Mouse (Mus musculus): ENCODE data around the gene Mmp15.

The Mmp15 gene

DNA sequence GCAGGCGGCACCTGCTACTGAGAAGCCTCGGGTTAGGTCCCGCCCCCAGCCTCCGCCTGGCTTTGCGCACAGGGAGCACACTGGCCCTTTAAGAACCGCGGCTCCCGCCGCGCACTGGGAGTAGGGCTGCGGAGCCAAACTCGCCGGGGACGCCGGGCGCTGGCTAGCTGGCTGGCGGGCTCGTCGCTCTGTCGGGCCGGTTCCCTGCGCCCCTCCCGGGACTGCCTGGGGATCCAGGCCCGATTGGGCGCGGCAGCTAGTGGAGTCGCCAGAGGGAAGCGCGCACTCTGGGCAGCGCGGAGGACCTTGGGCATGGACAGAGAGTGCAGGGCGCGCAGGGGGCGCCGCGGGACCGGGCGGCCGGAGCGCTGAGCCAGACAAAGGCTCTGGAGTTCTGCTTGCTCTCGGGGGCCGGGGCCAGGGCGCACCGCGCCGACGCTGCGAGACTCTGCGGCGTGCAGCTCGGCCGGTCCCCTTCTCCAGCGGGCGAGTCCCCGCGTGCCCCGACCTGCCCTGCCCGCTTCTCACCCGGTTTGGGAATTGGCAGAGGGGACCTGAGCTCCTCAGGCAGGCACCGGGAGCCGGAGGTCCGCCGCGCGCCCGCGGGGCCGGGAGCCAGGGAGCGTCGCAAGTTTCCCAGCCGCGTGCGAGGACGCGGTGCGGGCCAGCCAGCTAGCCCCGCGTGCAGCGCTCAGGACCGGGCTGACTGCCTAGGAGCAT is at the start of gene Mmp15:
Gene Mmp15, plus strand, starts transcription at position 118 of the 720 bp plus-strand sequence.
- peak; percentile 84 for DNase-seq (ENCODE audit: low spot score)

- peak; percentile 34 for DNase-seq (ENCODE audit: low spot score)
These were observed 49.7 kb upstream of the Mmp15 start for GRCm38 (mm10) chr8:95302410-95302809.

DNA sequence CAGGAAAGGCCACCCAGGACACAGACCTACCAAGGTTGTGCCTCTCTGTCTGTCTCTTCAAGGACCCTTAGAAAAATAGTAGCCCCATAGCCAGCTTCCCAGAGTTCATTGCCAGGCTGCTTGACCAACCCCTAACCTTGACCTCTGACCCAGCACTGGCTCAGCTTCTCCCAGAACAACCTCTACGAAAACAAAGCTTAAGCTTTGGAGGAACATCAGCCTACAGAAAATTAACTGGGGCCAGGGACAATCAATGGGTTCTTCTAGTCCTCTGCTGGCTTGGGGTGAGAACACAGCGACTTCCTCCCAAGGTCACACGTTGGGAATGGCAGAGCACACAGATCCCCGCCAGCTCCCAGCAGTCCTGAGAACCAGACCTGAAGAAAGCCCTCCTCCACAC is 46.5 kb upstream of the Mmp15 start:
- no peak for DNase-seq (ENCODE audit: low spot score)

- no peak for DNase-seq (ENCODE audit: low spot score)
These were observed 45.6 kb upstream of the Mmp15 start, which contains the start of gene Cngb1 for GRCm38 (mm10) chr8:95306431-95306830. Cngb1 (minus strand) TSS chr8:95306585.

GRCm38 (mm10) chr8:95310342-95310970 is 41.6 kb upstream of the Mmp15 start, which contains the start of gene Tepp:
Tepp (plus strand) TSS chr8:95310566.
- DNase-seq (ENCODE audit: low spot score), result no peak

DNA sequence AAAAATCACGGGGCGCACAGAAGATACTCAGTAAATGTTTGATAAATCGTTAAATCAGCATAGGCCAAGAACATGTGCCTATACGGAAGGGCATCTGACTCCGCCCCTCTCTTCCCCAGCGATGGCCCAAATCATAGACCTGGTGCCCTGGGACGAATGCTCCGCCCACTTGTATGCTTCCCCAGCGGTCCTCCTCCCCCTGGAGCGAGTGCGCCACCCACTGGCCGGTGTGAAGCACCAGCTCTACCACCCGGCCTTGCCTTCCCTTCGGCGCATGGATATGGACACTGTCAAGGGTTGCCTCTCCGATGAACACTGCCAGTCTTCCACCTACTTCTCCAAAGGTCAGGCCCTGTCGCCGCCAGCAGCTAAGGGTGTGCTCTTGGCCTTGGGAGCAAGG is 39.2 kb upstream of the Mmp15 start:
- no peak for DNase-seq (ENCODE audit: low spot score)

DNA sequence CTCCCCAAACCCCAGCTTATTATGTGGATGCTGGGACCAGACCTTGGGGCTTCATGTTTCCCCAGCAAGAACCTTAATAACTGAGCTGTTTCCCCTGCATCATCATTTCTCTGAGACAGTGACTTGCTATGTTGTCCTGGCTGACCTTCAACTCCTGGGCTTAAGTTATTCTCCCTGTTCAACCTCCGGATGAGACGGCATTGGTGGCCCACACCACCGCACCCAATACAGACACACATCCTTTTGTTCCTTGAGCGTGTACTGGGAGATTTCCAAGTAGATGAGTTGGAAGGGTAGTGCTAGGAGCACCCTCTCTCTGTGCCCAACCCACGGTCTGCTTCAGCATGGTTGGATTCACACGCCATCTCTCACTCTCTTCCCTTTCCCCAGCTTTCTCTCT is 38.2 kb upstream of the Mmp15 start:
- no peak for DNase-seq (ENCODE audit: low spot score)

DNA sequence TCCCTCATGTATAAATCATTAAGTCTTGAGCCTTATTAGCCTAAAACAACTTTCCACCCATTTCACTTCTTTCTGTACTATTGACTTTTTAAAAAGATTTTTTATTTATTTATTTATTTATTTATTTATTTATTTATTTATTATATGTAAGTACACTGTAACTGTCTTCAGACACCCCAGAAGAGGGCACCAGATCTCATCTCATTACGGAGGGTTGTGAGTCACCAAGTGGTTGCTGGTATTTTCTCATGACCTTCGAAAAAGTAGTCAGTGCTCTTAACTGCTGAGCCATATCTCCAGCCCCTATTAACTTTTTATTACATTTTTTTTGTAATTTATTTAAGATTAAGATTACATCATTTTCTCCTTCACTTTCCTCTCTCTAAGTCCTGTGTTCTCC is 37.4 kb upstream of the Mmp15 start:
- no peak for DNase-seq (ENCODE audit: low spot score)

DNA sequence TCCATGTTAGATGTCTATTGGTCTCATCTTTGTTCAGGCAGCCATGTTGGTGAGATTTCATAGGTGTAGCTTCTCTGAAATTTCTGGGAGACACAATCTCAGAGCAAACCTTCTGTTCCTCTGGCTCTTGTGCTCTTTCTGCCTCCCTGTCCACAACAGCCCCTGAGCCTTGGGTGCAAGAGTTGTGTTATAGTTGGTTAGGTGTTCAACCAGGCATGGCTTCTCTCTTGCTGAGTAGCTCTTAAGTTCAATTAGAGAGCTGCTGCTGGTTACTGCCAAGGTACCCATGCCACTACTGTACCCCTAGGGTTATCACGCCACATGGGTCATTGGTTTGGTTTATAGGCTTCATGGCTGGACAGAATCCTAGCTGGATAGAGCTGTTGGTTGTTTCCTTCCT is 36.7 kb upstream of the Mmp15 start:
- DNase-seq (ENCODE audit: low spot score), result no peak

- DNase-seq (ENCODE audit: low spot score), result peak; percentile 87
These were observed 31.6 kb upstream of the Mmp15 start for GRCm38 (mm10) chr8:95320224-95321139.

- DNase-seq (ENCODE audit: low spot score), result no peak
These were observed 28.9 kb upstream of the Mmp15 start for GRCm38 (mm10) chr8:95323201-95323600.

DNA sequence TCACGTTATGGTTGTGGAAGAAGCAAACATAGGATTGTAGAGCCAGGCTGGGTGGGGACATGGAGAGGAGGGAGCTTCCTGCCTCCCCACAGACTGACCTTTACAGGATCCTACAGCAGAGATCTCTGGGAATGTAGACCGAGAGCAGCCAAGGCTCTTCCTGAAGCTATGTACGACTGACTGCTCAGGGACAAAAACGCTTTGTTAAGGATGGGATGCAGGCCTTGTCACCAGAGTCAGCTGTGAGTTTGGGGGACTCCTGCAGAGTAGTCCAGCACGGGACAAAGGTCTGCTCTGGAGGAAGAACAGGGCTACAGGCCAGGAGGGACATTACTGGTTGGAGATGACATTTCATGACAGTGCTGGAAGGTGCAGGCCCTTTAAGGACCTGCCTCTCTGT is 27.4 kb upstream of the Mmp15 start:
- no peak for DNase-seq (ENCODE audit: low spot score)

GRCm38 (mm10) chr8:95326822-95327221 is 25.2 kb upstream of the Mmp15 start:
- DNase-seq (ENCODE audit: low spot score), result no peak

GRCm38 (mm10) chr8:95327866-95328465 is 24.1 kb upstream of the Mmp15 start:
- no peak for DNase-seq (ENCODE audit: low spot score)

- no peak for DNase-seq (ENCODE audit: low spot score)
These were observed 21.7 kb upstream of the Mmp15 start for GRCm38 (mm10) chr8:95330367-95330766.

- DNase-seq (ENCODE audit: low spot score), result peak; percentile 61
These were observed 20.8 kb upstream of the Mmp15 start for GRCm38 (mm10) chr8:95331156-95331719.

GRCm38 (mm10) chr8:95331720-95332436 is 20.2 kb upstream of the Mmp15 start, which contains the start of the genes Zfp319 and Usb1:
Zfp319 (minus strand) TSS chr8:95331950.
Usb1 (plus strand) TSS chr8:95332284.
- peak; percentile 94 for DNase-seq (ENCODE audit: low spot score)

DNA sequence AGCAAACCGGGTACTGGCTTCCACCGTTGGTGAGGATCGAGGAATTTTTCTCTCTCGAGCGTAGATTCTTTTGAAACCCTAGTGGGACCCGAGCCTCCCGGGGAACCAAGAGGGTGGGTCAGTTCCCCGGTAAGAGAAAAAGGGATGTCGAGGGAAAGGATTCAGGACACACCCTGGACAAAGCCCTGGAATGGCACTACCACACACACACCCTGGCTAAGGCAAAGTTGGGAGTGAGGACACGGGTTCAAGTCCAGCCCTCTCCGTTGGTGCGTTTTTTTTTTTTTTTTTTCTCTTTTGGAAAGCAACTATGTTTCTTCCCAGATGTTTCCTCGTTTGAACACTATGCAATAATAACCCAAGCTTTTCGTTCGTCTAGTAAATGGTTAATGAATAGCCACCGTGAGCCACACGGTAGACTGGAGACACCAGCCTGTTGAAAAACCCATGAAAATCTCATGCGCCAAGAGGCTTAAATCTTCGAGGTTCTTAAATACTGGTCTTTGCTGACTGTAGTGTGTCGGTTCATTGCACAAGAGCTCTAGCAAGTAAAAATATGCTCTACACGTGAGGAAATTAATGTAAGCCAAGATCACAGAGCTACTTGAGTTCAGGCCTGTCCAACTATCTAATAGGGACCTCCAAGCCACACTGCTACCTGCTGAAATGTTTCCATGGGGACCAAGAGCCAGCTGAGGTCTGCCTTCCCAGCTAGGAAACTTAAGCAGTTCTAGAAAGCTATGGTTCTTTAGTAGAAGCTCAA is 19.4 kb upstream of the Mmp15 start:
- no peak for DNase-seq (ENCODE audit: low spot score)

DNA sequence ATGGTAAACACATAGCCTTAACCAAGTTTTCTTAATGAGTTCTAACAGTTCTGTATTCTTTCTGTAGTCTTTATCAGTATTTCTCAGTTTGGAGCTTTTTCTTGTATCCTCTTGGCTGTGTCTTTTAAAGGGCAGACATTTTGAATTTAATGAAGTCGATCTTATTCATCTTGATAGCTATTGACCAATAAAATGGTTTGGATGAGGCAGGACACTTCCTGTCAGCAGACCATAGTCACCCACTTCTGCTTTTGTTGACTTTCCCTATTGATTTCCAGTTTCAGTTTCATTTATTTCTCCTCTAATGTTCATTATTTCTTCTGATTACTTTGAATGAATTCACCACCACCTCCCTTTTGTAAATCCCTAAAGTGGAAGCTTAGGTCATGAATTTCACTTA is 16.4 kb upstream of the Mmp15 start:
- no peak for DNase-seq (ENCODE audit: low spot score)

- no peak for DNase-seq (ENCODE audit: low spot score)
These were observed 15.7 kb upstream of the Mmp15 start for GRCm38 (mm10) chr8:95336363-95336762.

All from lung, postnatal 25 days (tissue).